Mouse (Mus musculus) CH12.LX (cell line): ENCODE results near the gene Pde5a.

Experiments used
- CHD1 ChIP-seq: IDR thresholded peaks from 2 replicates; pipeline ENCODE4 v1.6.1; 2012; ENCODE audit warnings: low read depth, low read length, improper control_type of control experiment, inconsistent platforms
- EP300 ChIP-seq: IDR thresholded peaks from 2 replicates; pipeline ENCODE4 v1.6.1; 2011; ENCODE audit warnings: low read length, improper control_type of control experiment
- MAX ChIP-seq: IDR thresholded peaks from 2 replicates; pipeline ENCODE4 v1.6.1; 2011; ENCODE audit warnings: low read length, improper control_type of control experiment

GRCm38 (mm10) chr3:122781417-122781816 is 52.7 kb downstream of the Pde5a start:
- no peak for TF ChIP-seq EP300
- TF ChIP-seq MAX = no peak
- TF ChIP-seq CHD1 = no peak
